9 mouse cellular contexts compared by ENCODE assay signal in genomic region chr12:99352136-99352535, GRCm38 (mm10).
DNase-seq lines count a peak whose midpoint lies in the region; ATAC-seq lines count a peak whose summit lies in the region.
"Had no signal": no experiment of that assay in that cellular context is flagged by ENCODE, and none has a peak within 500 bp of the region (broad histone marks: within the 10 kb centered on the region; RNA-seq: fewer than 3 reads in every experiment).

No protein-coding gene starts in this region.

- ATAC-seq in heart, embryonic 15.5 days (replicated peaks; ENCODE audit: insufficient number of reproducible peaks, insufficient read depth, low FRiP score, low read depth) = no peak
- ATAC-seq in heart, embryonic 12.5 days (ENCODE audit: insufficient number of reproducible peaks, low FRiP score) = no peak
- ATAC-seq in inflammation-experienced regulatory T-cells, adult 6 months = no peak
- no peak for ATAC-seq in forebrain, embryonic 11.5 days (replicated peaks; ENCODE audit: low FRiP score)
- ATAC-seq in midbrain, embryonic 16.5 days = no peak

- no peaks in the 10 kb centered on the region for H3K9me3 ChIP-seq in heart, embryonic 15.5 days (replicated peaks)
- H3K9me3 ChIP-seq in heart, embryonic 12.5 days (replicated peaks) = no peaks in the 10 kb centered on the region
- no peaks in the 10 kb centered on the region for H3K9me3 ChIP-seq in forebrain, embryonic 11.5 days (ENCODE audit: control insufficient read depth, low read length)
- no peaks in the 10 kb centered on the region for H3K9me3 ChIP-seq in midbrain, embryonic 16.5 days (replicated peaks; ENCODE audit: control insufficient read depth, low read length, poor library complexity, severe bottlenecking)

- no peak overlapping the region for H3K4me2 ChIP-seq in heart, embryonic 15.5 days
- no peak overlapping the region for H3K4me2 ChIP-seq in heart, embryonic 12.5 days
- no peak overlapping the region for H3K4me2 ChIP-seq in forebrain, embryonic 11.5 days (ENCODE audit: low read depth, low read length, severe bottlenecking)
- no peak overlapping the region for H3K4me2 ChIP-seq in midbrain, embryonic 16.5 days (ENCODE audit: low read length)

- H3K4me3 ChIP-seq in heart, embryonic 15.5 days = no peak overlapping the region
- H3K4me3 ChIP-seq in heart, embryonic 12.5 days = no peak overlapping the region
- no peak overlapping the region for H3K4me3 ChIP-seq in forebrain, embryonic 11.5 days (ENCODE audit: low read depth, low read length)
- no peak overlapping the region for H3K4me3 ChIP-seq in midbrain, embryonic 16.5 days (ENCODE audit: low read depth, low read length)

- peaks cover 75% of the 10 kb centered on the region for H3K4me1 ChIP-seq in heart, embryonic 15.5 days (replicated peaks)
- peaks cover 76% of the 10 kb centered on the region for H3K4me1 ChIP-seq in heart, embryonic 12.5 days (replicated peaks)
- peaks cover 4% of the 10 kb centered on the region; the same call in 1 of the 2 replicates for H3K4me1 ChIP-seq in forebrain, embryonic 11.5 days (replicated peaks; ENCODE audit: control insufficient read depth, insufficient read depth, low read length)
- H3K4me1 ChIP-seq in midbrain, embryonic 16.5 days (ENCODE audit: control insufficient read depth, insufficient read depth, low read length) = peaks cover 6% of the 10 kb centered on the region

- peak; percentile 69 for DNase-seq in NIH3T3 (ENCODE audit: low read depth)
- peak; percentile 57 for DNase-seq in fibroblast of lung, adult 2 months (ENCODE audit: low read depth)
- peak; percentile 83 for DNase-seq in lung, postnatal 25 days (ENCODE audit: low spot score)
- no peak for DNase-seq in forebrain, embryonic 11.5 days (ENCODE audit: low spot score)
- DNase-seq: thymus, adult 2 months had no signal

- H3K36me3 ChIP-seq in heart, embryonic 15.5 days = no peaks in the 10 kb centered on the region
- H3K36me3 ChIP-seq in heart, embryonic 12.5 days = no peaks in the 10 kb centered on the region
- H3K36me3 ChIP-seq in forebrain, embryonic 11.5 days (ENCODE audit: control insufficient read depth, insufficient read depth, low read length) = no peaks in the 10 kb centered on the region
- no peaks in the 10 kb centered on the region for H3K36me3 ChIP-seq in midbrain, embryonic 16.5 days (ENCODE audit: control insufficient read depth, insufficient read depth, low read length)

- 64% methylated on average over 7 of the region's 7 CpGs for WGBS in heart, embryonic 15.5 days
- 85% methylated on average over 7 of the region's 7 CpGs for WGBS in heart, embryonic 12.5 days
- 85% methylated on average over 7 of the region's 7 CpGs for WGBS in forebrain, embryonic 11.5 days
- WGBS in midbrain, embryonic 16.5 days = 93% methylated on average over 7 of the region's 7 CpGs

- no peak overlapping the region for H3K9ac ChIP-seq in heart, embryonic 15.5 days
- H3K9ac ChIP-seq in heart, embryonic 12.5 days = no peak overlapping the region
- H3K9ac ChIP-seq in forebrain, embryonic 11.5 days (ENCODE audit: low read length) = no peak overlapping the region
- no peak overlapping the region for H3K9ac ChIP-seq in midbrain, embryonic 16.5 days (ENCODE audit: low read depth, low read length)

- H3K27ac ChIP-seq in heart, embryonic 15.5 days = peak overlapping the region; percentile 29; the same call in 1 of the 2 replicates
- no peak overlapping the region for H3K27ac ChIP-seq in heart, embryonic 12.5 days (ENCODE audit: poor library complexity, severe bottlenecking)
- no peak overlapping the region for H3K27ac ChIP-seq in forebrain, embryonic 11.5 days (ENCODE audit: low read depth, low read length)
- no peak overlapping the region for H3K27ac ChIP-seq in midbrain, embryonic 16.5 days (ENCODE audit: low read length)

- no peaks in the 10 kb centered on the region for H3K27me3 ChIP-seq in heart, embryonic 15.5 days
- H3K27me3 ChIP-seq in heart, embryonic 12.5 days (replicated peaks) = no peaks in the 10 kb centered on the region
- H3K27me3 ChIP-seq in forebrain, embryonic 11.5 days (ENCODE audit: control insufficient read depth, insufficient read depth, low read length) = no peaks in the 10 kb centered on the region
- H3K27me3 ChIP-seq in midbrain, embryonic 16.5 days (ENCODE audit: control insufficient read depth, insufficient read depth, low read depth, low read length) = no peaks in the 10 kb centered on the region
